Mouse (Mus musculus) testis, adult 2 months (tissue): Measurements from ENCODE around the gene Bzw2.

Experiments
- CTCF ChIP-seq: fragments of 200-500 bp; IDR thresholded peaks from 2 replicates; pipeline ENCODE4 v1.5.1; 2012; ENCODE audit warnings: low read depth, mild to moderate bottlenecking, inconsistent platforms, low read length, moderate library complexity; ENCODE audit not compliant: control insufficient read depth, insufficient read depth, insufficient replicate concordance
- POLR2A ChIP-seq: fragments of 200-500 bp; IDR thresholded peaks from 2 replicates; pipeline ENCODE4 v1.6.1; 2012; ENCODE audit warnings: low read depth, mild to moderate bottlenecking, inconsistent platforms, low read length, moderate library complexity; ENCODE audit not compliant: control insufficient read depth

- TF ChIP-seq CTCF, result no peak
- TF ChIP-seq POLR2A, result no peak
These were observed 23.8 kb downstream of the Bzw2 start for GRCm38 (mm10) chr12:36134111-36134510.
